Mouse (Mus musculus): ENCODE data around the gene Plcb4. TPM values are rescaled to one million over a fixed set of nuclear protein-coding genes. Genes with fewer than 3 reads are reported as not detected.
"Not testable (repeated sequence)": the region's sequence is repeated elsewhere in the genome, so short reads cannot be mapped to it uniquely, and the experiment has no call there.

Gene Plcb4
- polyA plus RNA-seq, 1 experiment from 2014 or later, result 26.5 TPM

GRCm38 (mm10) chr2:135692568-135693488 is 34.0 kb downstream of the Plcb4 start:
- ChIA-PET CTCF (no interaction called here), POLR2A (no interaction called here)
- DNase-seq (ENCODE audit: low read depth, low spot score) (no peak), ATAC-seq (no peak)
- no peak for TF ChIP-seq CTCF (IDR thresholded peaks at IDR 0.05)
- no peaks in the 10 kb centered on the region for H3K27me3 ChIP-seq
- in situ Hi-C loops (cut with MboI; ENCODE audit: low pct_unique_long_range_greater_than_20kb), result no loop called here

- TF ChIP-seq CTCF (IDR thresholded peaks at IDR 0.05), result no peak
- ATAC-seq (no peak), DNase-seq (ENCODE audit: low read depth, low spot score) (no peak)
- in situ Hi-C loops (cut with MboI; ENCODE audit: low pct_unique_long_range_greater_than_20kb), result no loop called here
- CTCF ChIA-PET, result no interaction called here
- POLR2A ChIA-PET, result no interaction called here
- H3K27me3 ChIP-seq, result no peaks in the 10 kb centered on the region
Measured at GRCm38 (mm10) chr2:135700686-135701413, 42.0 kb downstream of the Plcb4 start.

- DNase-seq (ENCODE audit: low read depth, low spot score), result no peak
- in situ Hi-C loops (cut with MboI; ENCODE audit: low pct_unique_long_range_greater_than_20kb), result no loop called here
- ChIA-PET POLR2A (no interaction called here), CTCF (no interaction called here)
- H3K27me3 ChIP-seq, result no peaks in the 10 kb centered on the region
- TF ChIP-seq CTCF (IDR thresholded peaks at IDR 0.05), result no peak
- ATAC-seq, result no peak
Measured at GRCm38 (mm10) chr2:135704673-135705072, 45.9 kb downstream of the Plcb4 start.

- H3K27me3 ChIP-seq, result no peaks in the 10 kb centered on the region
- ATAC-seq (no peak), DNase-seq (ENCODE audit: low read depth, low spot score) (no peak)
- TF ChIP-seq CTCF (IDR thresholded peaks at IDR 0.05), result no peak
- in situ Hi-C loops (cut with MboI; ENCODE audit: low pct_unique_long_range_greater_than_20kb), result no loop called here
- ChIA-PET CTCF (no interaction called here), POLR2A (interaction anchor here (1.1 kb wide), 1 partner anchor 10 kb away, joined by 5 read pairs; no protein-coding TSS in a partner anchor)
Measured at GRCm38 (mm10) chr2:135707305-135707704, 48.5 kb downstream of the Plcb4 start.

GRCm38 (mm10) chr2:135708386-135708785 is 49.6 kb downstream of the Plcb4 start:
- CTCF ChIA-PET, result interaction anchor here (0.6 kb wide), 1 partner anchor 200 kb away, joined by 3 read pairs; no protein-coding TSS in a partner anchor
- H3K27me3 ChIP-seq, result no peaks in the 10 kb centered on the region
- in situ Hi-C loops (cut with MboI; ENCODE audit: low pct_unique_long_range_greater_than_20kb), result no loop called here
- no peak for ATAC-seq
- TF ChIP-seq CTCF (IDR thresholded peaks at IDR 0.05), result no peak
- no peak for DNase-seq (ENCODE audit: low read depth, low spot score)
- POLR2A ChIA-PET, result no interaction called here

- in situ Hi-C loops (cut with MboI; ENCODE audit: low pct_unique_long_range_greater_than_20kb), result no loop called here
- H3K27me3 ChIP-seq, result no peaks in the 10 kb centered on the region
- ATAC-seq, result no peak
- no peak for DNase-seq (ENCODE audit: low read depth, low spot score)
- ChIA-PET POLR2A (interaction anchor here (0.6 kb wide), 1 partner anchor 182 kb away, joined by 7 read pairs; no protein-coding TSS in a partner anchor), CTCF (interaction anchor here (1.1 kb wide), 1 partner anchor 38 kb away, joined by 3 read pairs; no protein-coding TSS in a partner anchor)
- no peak for TF ChIP-seq CTCF (IDR thresholded peaks at IDR 0.05)
Measured at GRCm38 (mm10) chr2:135708796-135709195, 50.0 kb downstream of the Plcb4 start.

- CTCF ChIA-PET, result interaction anchor here (0.6 to 1.1 kb wide), 3 partner anchors 24 to 929 kb away, joined by 3 read pairs; no protein-coding TSS in a partner anchor
- DNase-seq (ENCODE audit: low read depth, low spot score); H3K27me3 ChIP-seq; ATAC-seq; in situ Hi-C loops (cut with MboI; ENCODE audit: low pct_unique_long_range_greater_than_20kb); POLR2A ChIA-PET: not testable (repeated sequence)
Measured at GRCm38 (mm10) chr2:135709736-135710135, 50.9 kb downstream of the Plcb4 start.

- no peak for TF ChIP-seq CTCF (IDR thresholded peaks at IDR 0.05)
- ATAC-seq (peak; percentile 53), DNase-seq (ENCODE audit: low read depth, low spot score) (no peak)
- POLR2A ChIA-PET, result no interaction called here
- CTCF ChIA-PET, result interaction anchor here (0.6 to 1.3 kb wide), 3 partner anchors 12 to 39 kb away, joined by 3 read pairs; no protein-coding TSS in a partner anchor
- no peaks in the 10 kb centered on the region for H3K27me3 ChIP-seq
- in situ Hi-C loops (cut with MboI; ENCODE audit: low pct_unique_long_range_greater_than_20kb), result no loop called here
Measured at GRCm38 (mm10) chr2:135711049-135711924, 52.5 kb downstream of the Plcb4 start.

- in situ Hi-C loops (cut with MboI; ENCODE audit: low pct_unique_long_range_greater_than_20kb), result no loop called here
- ATAC-seq, result peak; percentile 92
- ChIA-PET CTCF (interaction anchor here (0.6 to 1.3 kb wide), 3 partner anchors 12 to 40 kb away, joined by 3 read pairs; no protein-coding TSS in a partner anchor), POLR2A (no interaction called here)
- TF ChIP-seq CTCF (IDR thresholded peaks at IDR 0.05), result no peak
- no peaks in the 10 kb centered on the region for H3K27me3 ChIP-seq
- DNase-seq (ENCODE audit: low read depth, low spot score), result peak; percentile 62
Measured at GRCm38 (mm10) chr2:135711925-135712288, 53.1 kb downstream of the Plcb4 start.

- ATAC-seq (no peak), DNase-seq (ENCODE audit: low read depth, low spot score) (no peak)
- no peaks in the 10 kb centered on the region for H3K27me3 ChIP-seq
- POLR2A ChIA-PET, result interaction anchor here (0.6 to 1.0 kb wide), 2 partner anchors 16 to 280 kb away, joined by 3 to 4 read pairs; no protein-coding TSS in a partner anchor
- TF ChIP-seq CTCF (IDR thresholded peaks at IDR 0.05), result no peak
- CTCF ChIA-PET, result interaction anchor here (1.1 to 1.3 kb wide), 2 partner anchors 13 to 20 kb away, joined by 3 read pairs; no protein-coding TSS in a partner anchor
- in situ Hi-C loops (cut with MboI; ENCODE audit: low pct_unique_long_range_greater_than_20kb), result no loop called here
Measured at GRCm38 (mm10) chr2:135712331-135712730, 53.5 kb downstream of the Plcb4 start.
